Mouse (Mus musculus) right cerebral cortex, adult 18-20 months (tissue): Measurements from ENCODE around the gene Gucy2e.

Source experiments
- DNase-seq: peaks from one replicate; pipeline ENCODE4 v3.0.0; 2022; ENCODE audit warnings: mixed read lengths

The Gucy2e gene

DNA sequence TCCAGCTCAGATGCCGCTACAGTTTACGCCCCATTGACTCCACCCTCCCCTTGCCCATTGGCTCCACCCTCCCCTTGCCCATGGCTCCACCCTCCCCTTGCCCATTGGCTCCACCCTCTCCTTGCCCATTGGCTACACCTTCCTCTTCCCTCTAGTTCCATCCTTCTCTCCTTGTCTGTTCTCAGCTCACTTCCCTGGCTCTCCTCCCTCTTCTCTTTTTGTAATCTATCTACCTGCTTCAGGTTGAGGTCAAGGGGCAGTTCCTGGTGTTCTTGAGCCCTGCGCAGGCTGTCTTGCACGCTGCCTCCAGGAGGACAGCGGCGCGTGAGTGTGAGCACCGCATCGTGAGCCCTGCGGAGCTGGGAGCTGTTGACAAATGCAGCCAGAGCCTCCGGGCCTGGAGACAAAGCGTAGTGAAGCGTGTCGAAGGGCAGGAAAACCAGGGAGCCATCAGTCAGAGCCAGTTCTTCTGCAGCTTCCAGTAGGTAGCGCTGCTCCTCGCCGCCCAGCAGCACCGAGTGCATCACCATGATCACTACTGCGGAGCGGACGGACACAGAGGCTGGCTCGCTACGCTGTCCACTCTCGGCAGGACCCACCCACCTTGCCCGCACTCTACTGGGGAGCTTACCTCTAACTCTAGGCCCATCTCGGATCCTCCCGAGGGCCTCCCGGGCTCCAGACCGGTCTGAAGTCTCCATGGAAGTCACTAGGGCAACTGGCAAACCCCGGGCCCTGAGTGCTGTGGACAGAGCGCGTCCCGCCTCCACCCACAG, 1.4 kb downstream of the Gucy2e start:
- peak; percentile 82 for DNase-seq

DNA sequence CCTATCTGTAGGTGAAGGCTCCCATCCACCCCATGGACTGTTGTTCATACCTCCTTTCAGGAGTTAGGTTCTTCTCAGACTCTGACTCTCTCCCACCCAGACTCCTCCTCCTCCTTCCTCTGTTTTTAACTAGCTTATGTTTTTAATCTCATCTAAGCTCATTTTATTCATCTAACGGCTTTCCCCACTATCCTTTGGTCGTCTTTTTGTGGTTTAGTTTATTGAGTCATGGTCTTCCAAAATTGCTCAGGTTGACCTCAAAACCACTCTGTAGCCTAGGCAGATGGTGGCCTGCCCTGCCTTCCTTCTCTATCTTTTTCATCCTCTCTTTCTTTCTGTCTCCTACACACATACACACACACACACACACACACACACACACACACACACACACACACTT, 3.7 kb downstream of the Gucy2e start:
- no peak for DNase-seq

DNA sequence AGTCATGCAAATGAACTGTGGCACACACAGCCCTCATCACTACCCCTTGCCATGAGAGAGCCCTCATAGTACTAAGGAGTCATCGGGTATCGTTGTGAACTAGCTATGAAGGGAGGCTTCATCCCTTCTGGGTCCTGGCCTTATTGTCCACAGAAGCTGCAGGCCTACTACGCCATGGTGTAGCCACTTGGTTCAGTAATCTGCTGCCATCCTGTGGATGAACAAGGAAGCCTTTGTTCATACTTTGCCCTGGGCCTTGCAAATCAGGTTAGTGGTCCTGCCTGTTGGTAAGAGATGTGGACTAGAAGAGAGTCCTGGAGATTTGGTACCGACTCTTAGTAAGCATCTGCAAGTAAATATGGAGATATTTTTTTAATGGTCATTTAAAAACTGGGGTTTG, 6.4 kb downstream of the Gucy2e start:
- DNase-seq: no peak

DNA sequence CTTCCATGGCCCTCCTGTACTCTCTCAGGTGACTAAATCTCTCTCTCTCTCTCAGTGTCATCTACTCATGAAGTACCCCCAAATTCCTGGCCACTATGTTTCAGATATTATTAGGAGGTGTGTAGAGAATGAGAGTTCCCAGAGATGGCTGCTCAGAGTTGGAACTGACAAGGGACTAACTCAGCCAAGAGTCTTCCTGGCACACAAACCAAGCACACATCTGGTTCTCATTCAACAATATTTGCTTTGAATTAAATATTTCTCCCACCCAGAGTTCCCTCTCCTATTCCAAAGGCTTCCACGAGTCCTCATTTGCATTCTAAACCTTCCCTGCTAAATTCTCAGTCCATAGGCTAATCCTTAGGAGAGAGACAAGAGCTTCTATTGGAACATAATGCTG, 11.1 kb downstream of the Gucy2e start:
- DNase-seq: no peak

DNA sequence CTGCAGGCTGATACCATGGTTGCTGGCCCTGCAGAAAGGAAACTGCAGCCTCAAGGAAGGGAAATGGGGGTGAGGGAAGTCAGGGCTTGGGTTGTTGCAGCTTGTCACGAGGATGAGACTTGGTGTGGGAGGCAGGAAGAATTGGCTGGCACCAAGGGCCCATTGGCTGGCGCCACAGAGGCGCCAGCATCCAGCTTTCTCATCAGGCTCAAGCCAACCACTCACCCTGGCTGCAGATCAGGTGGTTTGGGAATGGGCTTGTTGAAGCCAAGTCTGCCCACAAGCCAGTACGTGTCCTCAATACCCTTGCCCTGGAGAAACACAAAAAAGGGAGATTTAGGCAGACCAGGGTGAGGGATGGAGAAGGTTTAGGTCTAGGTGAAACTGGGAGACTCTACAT, 13.7 kb downstream of the Gucy2e start:
- peak; percentile 12 for DNase-seq

DNA sequence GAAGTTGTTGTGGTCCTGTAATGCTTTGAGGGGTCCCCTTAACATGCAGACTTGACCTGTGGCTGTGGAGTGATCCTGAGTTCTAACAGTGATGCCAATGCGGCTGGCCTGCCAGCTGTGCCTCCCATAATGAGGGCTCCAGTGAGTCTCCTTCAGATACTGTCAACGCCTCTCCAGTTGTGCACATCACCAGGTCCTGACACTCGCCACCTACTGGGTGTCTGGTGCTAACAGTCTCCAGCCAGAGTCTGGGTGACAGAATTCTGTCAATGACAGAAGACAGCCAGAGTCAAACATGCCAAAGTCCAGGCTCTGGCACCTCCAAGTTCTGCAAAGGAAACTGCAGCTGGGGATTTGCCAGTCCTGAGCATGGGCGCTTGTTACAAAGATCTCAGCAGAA, 15.8 kb downstream of the Gucy2e start:
- no peak for DNase-seq

DNA sequence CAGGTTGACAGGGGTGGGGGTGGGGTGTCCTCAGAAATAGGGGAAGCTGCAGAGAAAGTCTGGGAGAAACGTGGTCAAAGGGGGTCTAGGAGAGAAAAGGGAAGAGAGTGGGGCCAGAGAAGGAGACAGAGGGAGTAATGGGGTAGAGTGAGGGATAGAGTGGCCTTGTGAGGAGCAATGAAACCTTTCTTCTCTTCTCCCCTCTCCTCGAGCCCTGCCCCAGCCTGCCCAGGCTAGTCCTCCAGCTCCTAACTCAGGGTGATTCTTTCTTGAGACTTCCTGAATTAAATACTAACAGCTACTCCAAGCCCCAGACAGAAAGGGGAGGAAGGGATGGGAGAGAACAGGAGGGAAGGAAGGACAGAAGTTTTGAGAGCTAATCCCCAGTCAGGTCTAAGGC, 18.2 kb downstream of the Gucy2e start:
- no peak for DNase-seq

DNA sequence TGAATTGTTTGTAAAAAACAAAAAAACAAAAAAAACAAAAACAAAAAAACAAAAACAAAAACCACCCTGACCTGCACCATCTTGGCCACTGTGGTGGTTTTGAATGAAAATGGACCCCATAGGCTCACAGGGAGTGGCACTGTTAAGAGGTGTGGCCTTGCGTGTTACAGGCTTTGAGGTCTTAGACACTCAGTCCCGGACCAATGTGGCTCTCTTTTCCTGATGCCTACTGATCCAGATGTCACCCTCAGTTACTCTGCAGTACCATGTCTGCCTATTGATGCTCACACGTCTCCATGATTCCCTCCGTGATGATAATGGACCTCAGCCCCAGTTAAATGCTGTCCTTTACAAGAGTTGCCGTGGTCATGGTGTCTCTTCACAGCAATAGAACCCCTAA, 19.4 kb downstream of the Gucy2e start:
- no peak for DNase-seq

DNA sequence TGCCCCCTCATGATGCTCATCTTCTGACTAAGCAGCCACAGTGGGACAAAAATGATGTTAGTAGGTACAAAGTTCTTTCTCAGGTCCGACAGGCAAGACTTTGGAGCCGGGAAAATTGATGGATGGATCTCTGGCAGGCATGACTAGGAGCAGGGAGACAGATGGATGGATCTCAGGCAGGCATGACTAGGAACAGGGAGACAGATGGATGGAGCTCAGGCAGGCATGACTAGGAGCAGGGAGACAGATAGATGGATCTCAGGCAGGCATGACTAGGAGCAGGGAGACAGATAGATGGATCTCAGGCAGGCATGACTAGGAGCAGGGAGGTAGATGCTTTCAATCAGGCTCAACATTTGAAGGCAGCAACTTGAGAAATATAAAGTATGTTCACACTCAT, 25.4 kb downstream of the Gucy2e start:
- DNase-seq: peak; percentile 69

DNA sequence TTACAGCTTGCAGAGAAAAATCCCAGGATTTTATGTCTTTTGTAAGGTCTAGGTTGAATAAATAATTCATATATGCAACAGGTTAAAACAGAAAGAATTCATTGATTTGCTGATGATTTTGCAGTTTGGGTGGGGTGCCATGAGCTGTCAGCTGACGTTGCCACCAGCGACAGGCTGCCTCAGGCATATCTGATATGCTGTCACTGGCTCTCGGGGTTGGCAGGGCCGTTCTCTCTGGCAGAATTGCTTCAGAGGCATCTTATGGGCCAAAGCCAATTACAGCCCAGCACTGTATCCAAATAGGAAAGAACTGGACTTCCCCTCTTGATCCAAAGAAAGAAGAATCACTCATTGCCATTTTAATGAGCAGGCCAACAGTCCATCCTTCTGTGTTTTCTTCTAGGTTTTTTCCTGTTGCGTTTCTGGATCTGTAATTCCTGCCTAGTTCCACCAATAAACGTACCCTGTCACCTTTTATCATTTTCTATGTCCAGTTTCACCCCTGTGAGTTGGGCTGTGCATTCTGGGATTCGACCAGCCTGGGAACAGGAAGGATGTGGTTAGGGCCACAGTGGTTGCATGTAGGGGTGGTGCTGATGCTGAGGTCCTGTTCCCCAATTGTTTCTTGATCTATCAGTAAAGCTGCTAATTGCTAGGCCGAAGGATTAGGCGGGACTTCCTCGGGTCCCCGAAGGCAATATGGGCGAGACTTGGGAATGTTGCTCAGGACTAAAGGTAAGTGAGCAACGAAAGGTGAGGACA, 34.2 kb downstream of the Gucy2e start:
- no peak for DNase-seq

DNA sequence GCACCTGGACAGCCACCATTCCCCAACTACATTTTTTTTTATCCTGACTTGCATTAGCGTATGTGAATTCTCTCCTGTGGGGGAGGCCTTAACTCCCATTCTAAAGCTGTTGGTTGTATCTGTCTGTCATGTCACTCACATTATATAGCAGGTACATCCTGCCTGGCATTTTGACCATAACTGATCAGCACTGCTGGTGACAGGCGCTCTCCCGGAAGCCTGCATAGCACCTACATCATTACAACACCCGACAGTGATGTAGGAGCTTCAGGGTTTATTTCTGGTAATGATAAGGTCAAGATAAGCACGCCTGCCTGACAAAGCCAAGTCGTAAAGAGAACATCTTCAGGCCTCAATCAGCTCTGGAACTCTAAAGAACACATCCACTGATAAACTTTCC, 36.6 kb downstream of the Gucy2e start:
- no peak for DNase-seq

DNA sequence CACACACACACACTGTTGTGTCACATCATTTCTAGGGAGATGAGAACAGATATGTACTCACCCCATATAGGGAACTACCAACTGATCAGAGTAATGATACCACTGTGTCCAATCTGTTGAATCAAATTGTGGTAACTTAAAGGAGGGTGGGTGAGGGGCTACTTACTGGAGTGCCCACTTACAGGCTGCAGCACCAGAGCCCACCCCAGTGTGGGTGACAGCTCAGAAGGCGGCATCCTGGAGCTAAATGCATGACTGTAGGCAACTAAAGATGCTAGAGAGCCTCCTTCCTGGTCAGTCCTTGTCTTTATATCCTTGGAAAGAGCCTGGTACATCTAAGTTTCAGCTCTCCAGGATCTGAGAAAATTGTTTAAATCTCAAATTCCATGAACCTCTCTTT, 37.6 kb downstream of the Gucy2e start:
- DNase-seq: no peak

DNA sequence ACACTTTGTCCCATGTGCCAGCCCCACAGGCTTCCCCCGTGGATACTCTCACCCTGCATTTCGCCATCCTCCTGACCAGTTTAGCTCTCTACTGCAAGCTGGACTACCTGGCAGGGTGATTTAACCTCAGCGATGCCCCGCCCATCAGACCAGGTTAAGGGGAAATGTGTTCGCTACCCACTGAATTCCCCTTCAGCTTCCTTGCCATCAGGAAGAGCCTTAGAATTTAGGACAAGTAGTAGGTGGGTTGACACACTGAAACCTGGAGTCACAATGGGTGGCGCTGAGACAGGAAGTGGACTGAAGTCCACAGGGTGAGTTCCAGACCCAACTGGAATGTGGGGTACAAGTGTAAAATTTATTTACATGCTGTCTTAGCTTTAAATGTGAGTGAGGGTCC, 39.1 kb downstream of the Gucy2e start, which contains the start of gene Alox8:
Gene Alox8, minus strand, starts transcription at position 101 of the 400 bp plus-strand sequence.
- DNase-seq: no peak

DNA sequence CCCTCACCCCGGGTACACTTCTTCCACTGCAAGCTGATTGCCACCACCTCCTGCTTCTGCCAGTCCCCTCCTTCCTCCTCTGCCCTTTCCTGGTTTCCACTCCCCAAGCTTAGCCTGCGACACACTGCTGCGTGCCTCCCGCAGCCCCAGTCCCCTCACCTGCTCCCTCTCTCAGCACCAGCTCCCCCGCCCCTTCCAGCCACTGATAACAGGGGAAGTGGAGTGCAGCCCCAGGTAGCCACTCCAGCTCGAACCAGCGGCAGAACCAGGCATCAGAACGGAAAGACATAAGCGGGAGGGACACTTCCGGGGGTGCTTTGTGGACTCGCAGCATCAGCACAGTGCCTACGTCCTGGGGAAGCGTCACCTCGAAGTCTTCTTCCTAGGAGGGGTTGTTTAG, 39.6 kb downstream of the Gucy2e start:
- no peak for DNase-seq

DNA sequence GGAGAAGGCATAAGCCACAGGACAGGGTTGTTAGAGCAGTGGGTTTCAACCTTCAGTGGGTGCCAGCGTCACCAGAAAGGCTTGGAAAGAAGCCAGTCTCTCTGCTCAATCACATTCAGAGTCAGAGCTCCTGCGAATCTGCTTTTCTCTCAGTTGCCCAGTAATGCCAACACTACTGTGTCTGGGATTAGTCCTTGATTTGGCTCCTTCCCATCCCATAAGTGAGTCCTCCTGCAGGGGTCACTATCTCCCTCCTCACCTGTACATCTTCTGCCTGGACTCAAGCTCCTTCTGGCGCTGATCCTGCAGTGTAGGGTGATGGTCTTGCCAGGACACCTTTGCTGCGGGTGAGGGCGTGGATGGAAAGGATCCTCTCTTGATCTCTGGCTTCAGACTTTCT, 40.1 kb downstream of the Gucy2e start:
- no peak for DNase-seq

DNA sequence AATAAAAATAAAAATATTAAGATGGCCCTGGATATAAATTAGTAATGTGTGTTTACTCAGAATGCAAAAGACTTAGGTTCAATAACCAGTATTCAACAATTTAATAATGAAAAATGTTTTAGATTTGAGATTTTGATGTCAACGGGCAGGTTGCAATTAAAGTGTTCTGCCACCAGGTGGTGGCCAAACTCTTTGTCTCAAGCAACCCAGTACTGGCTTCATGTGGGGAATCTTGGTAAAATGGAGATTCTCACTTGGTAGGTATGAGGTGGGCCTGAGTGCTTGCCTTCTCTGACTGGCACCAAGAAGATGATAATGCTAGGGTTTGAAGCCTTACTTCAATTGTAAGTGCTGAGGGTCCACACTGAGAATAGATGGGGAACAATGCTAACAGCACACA, 44.0 kb downstream of the Gucy2e start:
- no peak for DNase-seq

DNA sequence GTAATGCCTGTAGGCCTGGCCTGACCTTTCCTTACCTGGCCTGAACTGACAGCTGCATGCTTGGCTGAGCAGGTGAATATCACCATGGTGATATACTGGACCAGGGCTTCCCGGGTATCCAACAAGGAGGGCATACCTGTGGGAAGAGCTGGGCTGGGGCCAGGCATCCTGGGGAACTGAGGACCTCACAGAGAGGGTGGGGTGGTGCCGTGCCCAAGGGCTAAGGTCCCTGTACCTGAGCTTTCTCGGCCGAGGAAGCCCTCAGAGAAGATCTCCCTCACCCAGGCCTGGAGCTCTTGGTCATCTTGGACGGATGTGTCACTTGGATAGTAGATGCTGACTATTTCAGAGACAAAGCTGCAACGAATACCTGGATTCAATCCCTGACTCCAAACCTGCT, 50.9 kb downstream of the Gucy2e start:
- DNase-seq: no peak

DNA sequence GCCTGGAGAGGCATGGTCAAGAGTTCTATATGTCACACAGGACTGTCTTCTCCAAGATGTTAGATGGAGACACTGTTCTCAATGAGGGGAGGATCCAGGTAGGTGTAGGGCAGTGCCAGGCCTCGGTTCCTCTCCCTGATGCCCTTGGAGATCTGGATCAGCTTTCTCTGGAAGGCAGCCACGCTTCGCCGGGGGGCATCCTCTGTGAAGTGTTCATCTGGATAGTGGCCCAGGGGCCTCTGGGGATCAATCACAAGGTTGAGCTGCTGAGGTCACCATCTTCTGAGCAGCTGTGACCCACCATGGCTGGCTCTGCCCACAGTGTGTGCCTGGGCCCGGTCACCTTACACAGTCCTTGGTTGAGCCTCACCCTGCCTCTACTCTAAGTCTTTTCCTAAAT, 51.8 kb downstream of the Gucy2e start:
- DNase-seq: no peak

DNA sequence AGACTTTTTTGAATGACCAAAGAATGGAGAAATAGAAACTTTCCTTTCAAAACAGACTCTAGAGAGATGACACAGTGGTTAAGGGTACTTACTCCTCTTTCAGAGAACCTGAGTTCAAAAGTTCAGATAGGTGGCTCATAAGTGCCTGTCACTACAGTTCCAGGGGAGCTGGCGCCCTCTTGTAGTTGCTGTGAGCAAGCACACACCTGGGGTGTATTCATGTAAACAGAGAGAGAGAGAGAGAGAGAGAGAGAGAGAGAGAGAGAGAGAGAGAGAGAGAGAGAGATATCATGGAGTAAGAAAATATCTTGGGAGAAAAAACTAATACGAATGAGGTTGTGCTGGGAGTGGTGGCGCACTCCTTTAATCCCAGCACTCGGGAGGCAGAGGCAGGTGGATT, 56.7 kb downstream of the Gucy2e start:
- no peak for DNase-seq

DNA sequence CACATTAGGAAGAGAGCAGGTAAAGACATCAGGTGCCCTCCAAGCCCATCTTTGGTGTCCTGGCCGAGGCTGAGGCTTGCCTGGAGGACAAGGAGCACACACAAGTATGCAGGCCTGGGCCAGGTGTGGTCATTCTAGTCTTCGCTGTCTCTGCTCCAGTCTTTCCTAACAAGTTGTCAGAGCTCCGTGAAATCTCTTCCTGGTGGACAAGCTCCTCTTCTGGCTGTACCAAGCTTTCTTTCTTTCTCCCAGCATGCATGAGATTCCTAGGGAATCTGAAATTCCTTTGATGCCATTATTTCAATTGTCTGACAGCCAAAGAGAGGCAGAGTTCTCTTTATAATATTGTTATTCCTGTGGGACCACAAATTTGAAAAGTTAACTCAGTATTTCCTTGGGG, 57.3 kb downstream of the Gucy2e start:
- DNase-seq: no peak

DNA sequence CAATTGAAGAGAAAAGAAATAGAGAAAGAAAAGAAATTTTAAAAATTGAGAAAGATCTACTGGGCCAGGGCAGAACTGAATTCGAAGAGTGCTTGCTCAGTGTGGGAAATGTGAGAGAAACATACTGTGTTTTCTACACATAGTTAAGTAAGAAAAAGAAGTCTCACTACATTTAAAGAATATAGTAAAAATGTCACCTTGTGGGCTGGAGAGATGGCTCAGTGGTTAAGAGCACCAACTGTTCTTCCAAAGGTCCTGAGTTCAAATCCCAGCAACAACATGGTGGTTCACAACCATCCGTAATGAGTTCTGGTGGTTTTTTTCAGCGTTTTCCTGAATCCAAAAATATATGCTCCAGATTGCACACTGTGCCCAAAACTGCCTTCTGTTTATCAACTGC, 58.3 kb downstream of the Gucy2e start:
- no peak for DNase-seq

DNA sequence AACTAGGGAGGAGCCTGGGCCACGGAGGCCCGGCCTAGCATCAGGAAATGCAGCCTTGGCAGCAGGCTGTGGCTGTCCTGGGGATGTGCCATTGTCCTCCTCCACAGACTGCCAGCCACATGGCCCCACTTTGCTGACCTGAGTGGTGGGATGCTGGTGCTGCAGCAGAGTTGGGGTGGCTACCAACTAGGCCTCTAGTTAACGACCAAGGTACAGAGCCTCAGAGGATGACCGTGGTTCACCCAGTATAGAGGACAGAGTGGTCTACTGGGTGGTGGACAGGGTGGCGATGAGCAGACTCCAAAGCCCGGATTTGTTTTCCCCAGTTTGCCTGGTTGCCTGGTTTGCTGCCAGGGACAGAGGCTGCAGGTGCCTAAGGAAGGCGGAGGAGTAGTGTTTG, 62.1 kb downstream of the Gucy2e start:
- DNase-seq: no peak

DNA sequence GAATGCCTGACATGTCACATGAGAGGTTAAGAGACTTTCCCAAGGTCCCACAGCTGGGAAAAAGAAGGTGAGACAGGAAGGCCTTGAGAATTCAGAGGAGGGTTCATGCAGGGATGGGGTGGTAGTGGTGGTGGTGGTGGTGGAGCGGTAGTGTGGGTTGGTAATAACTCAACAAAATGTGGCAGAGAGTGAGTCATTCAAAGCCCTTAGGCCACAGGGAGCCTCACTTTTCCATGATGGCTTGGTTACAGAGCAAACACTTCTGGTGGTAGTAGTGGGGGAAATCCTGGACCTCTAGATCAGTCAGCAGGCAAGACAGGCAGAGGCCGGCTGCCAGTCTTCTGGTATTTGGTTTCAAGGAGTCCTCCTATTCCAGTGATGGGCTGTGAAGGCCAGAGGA, 64.2 kb downstream of the Gucy2e start:
- no peak for DNase-seq

DNA sequence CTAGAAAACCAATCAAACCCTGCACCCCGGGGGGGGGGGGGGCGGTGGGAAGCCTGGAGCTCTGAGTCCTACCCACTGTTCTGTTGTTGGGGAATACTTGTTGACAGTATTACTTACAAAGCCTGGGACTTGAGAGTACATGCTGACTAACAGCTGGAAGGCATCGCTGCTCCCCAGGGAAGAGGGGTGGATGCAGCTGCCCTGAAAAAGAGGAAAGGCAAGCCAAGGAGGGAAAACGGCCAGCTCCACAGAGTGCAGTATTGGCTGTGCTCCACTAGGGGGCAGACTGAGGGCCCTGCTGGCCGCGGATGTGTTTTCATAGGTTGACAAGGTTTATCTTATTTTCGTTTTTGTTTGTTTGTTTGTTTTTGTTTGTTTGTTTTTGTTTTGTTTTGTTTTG, 65.2 kb downstream of the Gucy2e start:
- DNase-seq: no peak

DNA sequence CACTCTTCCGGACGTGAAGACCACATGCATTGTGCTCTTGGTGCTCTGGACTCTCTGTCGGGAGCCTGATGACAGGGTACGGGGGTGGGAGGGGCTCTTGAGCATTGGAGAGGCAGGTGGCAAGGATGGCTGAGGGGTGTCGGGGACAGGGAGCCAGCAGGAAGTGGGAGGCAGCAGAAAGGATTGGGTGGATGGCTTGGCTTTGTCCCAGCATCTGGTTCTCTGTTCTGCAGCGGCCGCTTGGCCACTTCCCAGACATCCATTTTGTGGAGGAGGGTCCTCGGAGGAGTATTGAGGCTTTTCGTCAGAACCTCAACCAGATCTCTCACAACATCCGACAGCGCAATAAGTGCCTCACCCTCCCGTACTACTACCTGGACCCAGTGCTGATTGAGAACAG, 67.5 kb downstream of the Gucy2e start:
- DNase-seq: peak; percentile 76
